Mouse (Mus musculus): ENCODE data around the gene Tepsin.
A peak's percentile ranks its signal among the peaks of the same experiment; 100 is the strongest.

The Tepsin gene

GRCm38 (mm10) chr11:120098588-120099511 lies at the start of gene Tepsin, which contains the start of gene Ndufaf8:
Gene Tepsin, minus strand, starts transcription at chr11:120098731.
Gene Ndufaf8, plus strand, starts transcription at chr11:120098928.
- peak; percentile 98 for DNase-seq (ENCODE audit: low read depth, low spot score)

DNA sequence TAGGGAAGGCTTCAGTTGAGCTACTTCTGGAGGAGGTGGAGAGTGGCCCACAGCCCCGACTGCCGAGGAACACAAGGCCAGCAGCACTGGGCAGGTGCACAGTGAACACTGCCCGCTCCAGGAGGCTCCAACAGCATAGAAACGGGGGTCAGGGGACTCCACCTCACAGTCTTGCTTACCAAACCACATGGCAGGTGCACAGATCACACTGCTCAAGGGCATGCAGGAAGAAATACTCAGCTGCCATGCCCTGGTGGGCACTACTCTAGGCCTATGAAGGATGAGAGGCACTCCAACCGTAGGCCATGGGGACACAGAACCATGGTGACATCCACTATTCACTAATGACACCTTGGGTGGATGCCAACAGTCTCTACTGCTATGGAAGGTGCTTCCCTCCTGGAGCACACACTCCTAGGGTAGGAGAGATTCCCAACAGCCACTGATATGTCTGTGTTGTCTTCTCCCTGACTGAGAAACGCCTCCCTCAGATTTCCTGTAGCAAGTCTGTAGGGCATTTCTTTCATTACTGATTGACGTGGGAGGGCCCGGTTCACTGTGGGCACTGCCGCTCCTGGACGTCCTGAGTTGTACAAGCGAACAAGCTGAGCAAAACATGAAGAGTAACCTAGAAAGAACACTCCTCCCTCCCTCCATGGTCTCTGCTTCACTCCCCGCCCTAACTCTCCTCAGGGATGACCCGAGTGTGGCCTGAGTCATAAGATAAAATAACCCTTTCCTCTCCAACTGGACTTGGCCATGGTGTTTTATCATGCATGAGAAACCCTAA lies 45.4 kb upstream of the Tepsin start:
- no peak for DNase-seq (ENCODE audit: low read depth, low spot score)

DNA sequence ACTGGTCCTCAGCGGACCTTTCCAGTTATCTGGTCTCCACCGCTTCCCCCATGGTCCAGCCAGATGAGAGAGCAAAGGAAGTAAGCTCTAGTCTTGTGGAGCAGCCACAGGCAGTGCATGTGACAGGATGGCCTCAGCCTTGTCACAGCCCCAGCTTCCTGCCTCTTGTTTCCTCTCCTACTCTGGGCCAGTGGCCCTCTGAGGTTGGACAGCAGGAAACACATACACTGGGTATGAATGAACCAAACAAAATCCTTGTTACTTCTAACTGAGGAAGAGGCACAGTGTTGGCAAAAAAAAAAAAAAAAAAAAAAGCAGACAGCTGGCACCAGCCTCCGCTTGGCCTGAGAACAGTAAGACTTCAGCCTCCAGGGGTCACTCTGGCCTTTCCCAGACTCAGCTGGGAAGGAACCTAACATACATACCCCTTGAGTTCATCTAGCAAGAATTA lies 44.1 kb upstream of the Tepsin start:
- no peak for DNase-seq (ENCODE audit: low read depth, low spot score)

DNA sequence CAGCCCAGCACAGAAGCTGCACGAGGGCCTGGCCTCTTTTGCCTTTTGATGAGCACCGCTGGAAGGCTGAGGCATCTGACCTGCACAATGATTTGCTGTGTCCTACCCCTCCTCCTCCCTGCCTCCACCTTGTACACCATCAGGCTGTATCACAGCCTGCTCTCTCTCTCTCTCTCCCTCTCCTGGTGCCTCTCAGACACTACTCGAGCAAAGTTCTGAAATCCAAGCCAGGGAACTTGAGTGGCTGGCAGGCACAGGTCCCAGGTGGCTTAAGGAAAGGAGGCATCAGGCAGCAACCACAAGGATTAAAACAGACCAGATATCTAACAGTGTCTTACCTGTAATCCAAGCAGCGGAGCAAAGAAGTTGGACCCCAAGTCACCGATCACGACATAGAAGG lies 41.7 kb upstream of the Tepsin start:
- no peak for DNase-seq (ENCODE audit: low read depth, low spot score)

DNA sequence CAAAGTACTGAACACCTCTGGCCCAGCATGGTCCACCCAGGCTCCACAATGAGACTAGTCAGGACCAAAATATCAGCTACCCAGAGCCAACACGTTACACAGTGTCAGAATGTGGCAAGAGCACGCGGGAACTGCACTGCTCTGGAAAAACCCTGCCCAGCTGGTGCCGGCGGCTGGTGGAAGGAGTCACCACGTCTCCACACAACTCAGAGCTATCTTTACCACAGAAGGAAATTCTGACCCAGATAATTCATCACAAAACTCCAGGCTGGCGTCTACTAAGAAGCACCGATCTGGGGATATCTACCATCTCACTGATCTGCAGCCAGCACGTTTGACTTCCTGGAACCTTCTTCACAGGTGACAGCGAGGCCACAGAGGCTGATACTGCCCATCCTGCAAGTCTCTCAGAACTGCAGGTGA lies 40.8 kb upstream of the Tepsin start:
- DNase-seq (ENCODE audit: low read depth, low spot score), result no peak

DNA sequence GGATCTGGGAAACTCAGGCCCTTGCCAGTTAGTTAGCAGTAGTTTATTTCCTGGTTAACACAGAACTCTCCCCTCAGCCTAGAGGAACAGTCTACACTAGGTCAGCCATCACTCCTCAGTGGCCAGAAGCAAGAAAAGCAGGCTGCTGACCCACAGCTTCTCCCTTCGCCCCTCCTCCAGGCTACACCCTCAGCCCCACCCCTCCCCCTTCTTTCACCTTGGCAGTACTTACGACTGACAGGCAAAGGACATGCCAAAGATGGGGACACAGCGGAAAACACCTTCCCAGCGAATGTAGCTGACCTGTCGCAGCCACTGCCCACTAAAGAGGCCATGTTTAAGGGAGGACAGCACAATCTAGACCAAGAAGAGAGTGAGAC lies 39.1 kb upstream of the Tepsin start:
- no peak for DNase-seq (ENCODE audit: low read depth, low spot score)

- no peak for DNase-seq (ENCODE audit: low read depth, low spot score)
Observed at GRCm38 (mm10) chr11:120136796-120137624, 38.5 kb upstream of the Tepsin start.

- DNase-seq (ENCODE audit: low read depth, low spot score), result no peak
Observed at GRCm38 (mm10) chr11:120136195-120136594, 37.7 kb upstream of the Tepsin start.

DNA sequence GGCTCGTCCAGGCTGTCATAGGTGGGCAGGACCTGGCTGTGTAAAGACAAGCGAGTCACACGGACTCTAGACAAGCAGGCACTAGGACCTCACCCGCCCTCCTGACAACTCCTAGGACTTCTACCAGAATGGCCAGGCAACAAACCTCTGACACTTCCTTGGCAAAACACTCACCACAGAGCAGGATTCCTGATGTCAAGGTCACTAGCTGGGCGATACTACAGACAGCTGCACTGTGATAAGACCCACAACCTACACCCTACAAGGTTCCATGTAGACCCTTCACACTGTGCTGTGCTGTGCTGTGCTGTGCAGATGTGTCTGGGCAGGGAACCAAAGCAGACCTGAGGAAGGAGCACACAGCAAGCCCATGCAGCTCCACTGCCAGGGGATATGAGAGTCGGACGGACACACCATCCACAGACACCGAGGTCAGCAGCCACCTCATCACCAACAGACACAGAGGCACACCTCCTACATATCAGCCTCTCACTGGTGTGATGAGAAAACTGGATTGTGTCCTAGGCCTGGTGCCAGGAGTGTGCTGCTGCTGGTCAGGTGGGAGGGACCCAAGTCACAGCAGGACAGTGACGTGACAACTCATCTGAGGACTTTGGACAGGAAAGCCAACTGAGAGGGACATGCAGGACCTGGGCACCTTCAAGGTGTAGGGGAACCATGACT lies 36.5 kb upstream of the Tepsin start:
- DNase-seq (ENCODE audit: low read depth, low spot score), result no peak

GRCm38 (mm10) chr11:120134148-120134547 lies 35.6 kb upstream of the Tepsin start:
- DNase-seq (ENCODE audit: low read depth, low spot score), result no peak

DNA sequence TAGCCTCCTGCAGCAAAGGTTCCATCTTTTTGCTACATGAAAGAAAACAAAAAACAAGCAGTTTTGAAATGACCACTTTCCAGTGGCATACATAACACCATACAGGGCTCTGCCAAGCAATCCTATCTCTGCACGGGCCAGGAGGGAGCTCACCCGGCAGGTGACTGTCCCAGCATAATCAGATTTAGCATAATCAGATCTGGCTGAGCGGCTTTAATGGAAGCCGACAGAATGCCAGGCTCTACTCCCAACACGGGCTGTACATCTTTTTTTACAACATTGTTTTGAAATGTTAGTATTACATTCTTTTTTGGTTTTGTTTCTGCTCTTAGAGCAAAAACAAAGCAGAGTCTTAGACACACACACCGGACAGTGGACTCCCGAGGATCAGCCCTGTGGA lies 30.8 kb upstream of the Tepsin start:
- DNase-seq (ENCODE audit: low read depth, low spot score), result no peak

DNA sequence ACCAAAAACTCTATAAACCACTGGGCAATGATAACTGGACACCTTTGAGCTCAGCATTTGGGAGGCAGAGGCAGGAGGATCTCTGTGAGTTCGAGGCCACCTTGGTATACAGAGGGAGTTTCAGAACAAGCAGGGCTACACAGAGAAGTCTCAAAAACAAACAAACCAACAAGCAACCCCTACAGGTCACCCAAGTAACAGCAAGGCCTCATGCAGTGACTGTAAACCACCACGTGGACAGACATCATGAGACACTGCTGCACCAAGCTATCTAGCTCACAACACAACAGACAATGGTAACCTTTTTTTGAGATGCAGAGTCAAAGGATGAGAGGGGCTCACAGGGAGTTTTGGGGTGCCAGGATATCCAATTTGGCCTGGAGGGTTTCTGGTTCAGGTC lies 28.3 kb upstream of the Tepsin start:
- DNase-seq (ENCODE audit: low read depth, low spot score), result no peak

DNA sequence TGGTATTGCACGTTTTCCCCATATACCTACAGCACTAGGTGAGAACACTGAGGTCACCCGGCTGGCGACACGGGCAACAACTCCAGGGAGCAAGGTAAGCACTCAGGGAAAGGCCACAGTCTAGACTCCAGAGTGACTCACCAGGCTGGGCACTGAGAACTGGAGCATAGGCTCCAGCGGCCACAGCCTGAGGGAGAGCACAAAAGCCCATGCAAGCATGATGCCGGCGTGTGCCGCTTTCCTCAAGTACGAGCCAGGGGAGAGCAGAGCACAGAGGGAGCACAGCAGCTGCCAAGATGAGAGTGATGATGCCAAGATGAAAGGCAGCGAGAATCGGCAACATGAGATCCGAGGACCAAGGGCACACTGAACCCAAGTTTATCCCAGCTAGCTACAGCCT lies 23.6 kb upstream of the Tepsin start:
- no peak for DNase-seq (ENCODE audit: low read depth, low spot score)

- DNase-seq (ENCODE audit: low read depth, low spot score), result no peak
Observed at GRCm38 (mm10) chr11:120120642-120121420, 22.3 kb upstream of the Tepsin start.

GRCm38 (mm10) chr11:120119936-120120541 lies 21.5 kb upstream of the Tepsin start:
- DNase-seq (ENCODE audit: low read depth, low spot score), result no peak

DNA sequence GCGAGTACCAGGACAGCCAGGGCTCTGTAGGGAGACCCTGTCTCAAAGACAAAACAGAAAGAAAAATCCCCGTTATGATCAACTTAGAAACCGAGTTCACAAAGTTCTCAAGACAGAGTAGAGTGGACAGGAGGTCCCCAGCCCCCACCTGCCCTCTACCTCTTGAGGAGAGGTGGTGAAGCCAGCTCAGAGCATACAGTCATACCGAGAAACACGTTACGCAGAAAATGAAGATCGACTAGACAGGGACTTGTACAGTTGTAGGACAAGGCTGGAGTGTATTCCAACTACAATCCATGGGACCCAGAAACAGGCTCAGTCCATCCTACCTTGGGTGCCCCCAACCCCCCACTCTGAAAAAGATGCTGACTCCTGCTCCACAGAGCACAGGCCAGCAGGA lies 20.6 kb upstream of the Tepsin start:
- DNase-seq (ENCODE audit: low read depth, low spot score), result no peak

- DNase-seq (ENCODE audit: low read depth, low spot score), result no peak
Observed at GRCm38 (mm10) chr11:120117626-120118025, 19.1 kb upstream of the Tepsin start.

DNA sequence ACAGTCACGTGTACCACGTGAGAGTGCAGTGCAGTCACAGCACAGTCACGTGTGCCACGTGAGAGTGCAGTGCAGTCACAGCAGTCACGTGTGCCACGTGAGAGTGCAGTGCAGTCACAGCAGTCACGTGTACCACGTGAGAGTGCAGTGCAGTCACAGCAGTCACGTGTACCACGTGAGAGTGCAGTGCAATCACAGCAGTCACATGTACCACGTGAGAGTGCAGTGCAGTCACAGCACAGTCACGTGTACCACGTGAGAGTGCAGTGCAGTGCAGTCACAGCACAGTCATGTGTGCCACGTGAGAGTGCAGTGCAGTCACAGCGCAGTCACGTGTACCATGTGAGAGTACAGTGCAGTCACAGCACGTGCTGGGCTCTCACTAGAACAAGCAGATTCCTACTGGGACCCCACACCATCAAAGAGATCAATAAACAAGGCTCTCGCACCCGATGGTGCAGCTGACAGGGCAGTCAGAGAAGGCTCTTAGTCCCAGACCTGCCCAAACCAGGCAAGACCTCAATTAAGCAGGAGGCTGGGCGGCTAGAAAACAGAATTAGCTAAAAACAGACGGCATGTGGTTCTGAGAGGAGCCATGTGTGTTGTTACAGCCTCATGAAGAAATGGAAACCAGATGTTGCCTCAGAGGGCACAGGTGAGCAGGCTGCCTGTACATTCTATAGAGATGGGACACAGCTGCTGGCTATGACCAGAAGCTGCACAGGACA lies 16.1 kb upstream of the Tepsin start:
- no peak for DNase-seq (ENCODE audit: low read depth, low spot score)

DNA sequence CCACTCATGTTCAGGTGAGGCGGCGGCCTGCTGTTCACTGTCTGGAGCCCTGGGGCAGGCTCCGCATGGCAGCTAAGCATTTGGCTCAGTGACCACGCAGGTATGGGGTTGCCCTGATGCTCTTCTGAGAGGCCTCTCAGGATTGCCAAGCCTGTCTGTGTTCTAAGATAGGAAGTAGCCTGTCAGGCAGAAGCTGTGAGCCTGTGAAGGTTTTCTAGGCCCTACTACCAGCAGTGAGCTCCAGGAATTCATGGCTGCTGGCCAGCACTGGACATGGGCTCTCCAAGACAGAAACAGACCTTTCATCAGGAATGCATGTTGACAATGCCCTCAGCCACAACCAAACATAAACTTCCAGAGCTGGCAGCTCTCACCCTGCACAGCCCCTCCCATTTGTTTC lies 13.6 kb upstream of the Tepsin start:
- DNase-seq (ENCODE audit: low read depth, low spot score), result no peak

Measured in c-Kit-negative CD71-positive TER-119-positive erythroid progenitor cells, embryonic 14.5 days (primary cell).